Mouse (Mus musculus) lung, embryonic 16.5 days (tissue): ENCODE data around the gene Gm45234. TPM values are rescaled to one million over a fixed set of nuclear protein-coding genes. Genes with fewer than 3 reads are reported as not detected.

Experiments
- ATAC-seq: fragments of 200-750 bp; cut with Nextera tagmentation; 2 replicates; pipeline ENCODE4 v1.8.0; 2017; ENCODE audit warnings: low read depth, mild to moderate bottlenecking, moderate library complexity
- H3K27ac ChIP-seq: fragments of 300-500 bp; sonication (generic); 2 replicates; pipeline ENCODE4 v1.5.1; 2014; ENCODE audit warnings: mild to moderate bottlenecking, control low read depth, low read length
- H3K27me3 ChIP-seq: fragments of 300-500 bp; sonication (generic); 2 replicates; pipeline ENCODE4 v1.6.1; 2014; ENCODE audit warnings: low read depth, low read length, mixed read lengths; ENCODE audit not compliant: control insufficient read depth, insufficient read depth
- H3K36me3 ChIP-seq: fragments of 300-500 bp; sonication (generic); 2 replicates; pipeline ENCODE4 v1.6.1; 2014; ENCODE audit warnings: low read length; ENCODE audit not compliant: control insufficient read depth, insufficient read depth
- H3K4me1 ChIP-seq: fragments of 300-500 bp; sonication (generic); replicated peaks from 2 replicates; pipeline ENCODE4 v1.6.1; 2014; ENCODE audit warnings: low read length, mixed read lengths; ENCODE audit not compliant: control insufficient read depth, insufficient read depth
- H3K4me2 ChIP-seq: fragments of 300-500 bp; sonication (generic); 2 replicates; pipeline ENCODE4 v1.6.1; 2014; ENCODE audit warnings: low read depth, low read length, control low read depth
- H3K4me3 ChIP-seq: fragments of 300-500 bp; sonication (generic); 2 replicates; pipeline ENCODE4 v1.5.1; 2014; ENCODE audit warnings: mild to moderate bottlenecking, low read length, control low read depth
- H3K9ac ChIP-seq: fragments of 300-500 bp; sonication (generic); 2 replicates; pipeline ENCODE4 v1.6.1; 2014; ENCODE audit warnings: low read length, control low read depth
- H3K9me3 ChIP-seq: fragments of 300-500 bp; sonication (generic); 2 replicates; pipeline ENCODE4 v1.6.1; 2016; ENCODE audit warnings: low read length; ENCODE audit not compliant: control insufficient read depth
- WGBS: fragments of 180-500 bp; shearing (Covaris S2); extraction: QIAGEN DNeasy Blood & Tissue Kit; methylation state at CpG from one replicate; pipeline ENCODE4 v1.1.7; 2014; 5-methylcytosine and 5-hydroxymethylcytosine counted together
- microRNA counts: library from miRNA; unstranded; fragments of <30 nt; microRNA quantifications from one replicate; lab custom pipeline; 2016
- microRNA-seq: library from miRNA; unstranded; fragments of <30 nt; microRNA quantifications from one replicate; pipeline ENCODE4, GENCODE M21; 2016
- polyA plus RNA-seq: library from polyadenylated mRNA; unstranded; fragments of >200 nt; fragmentation: Nextera tagmentation; extraction: Ambion mirVana; gene quantifications from 2 replicates; pipeline ENCODE4 v1.2.1, GENCODE M21; 2015

Gm45234 gene
- polyA plus RNA-seq, 1 experiment from 2014 or later: not detected

GRCm38 (mm10) chr6:124698751-124699150 lies 57.1 kb downstream of the Gm45234 start:
- Histone ChIP-seq H3K9ac (no peak overlapping the region), H3K4me3 (no peak overlapping the region), H3K9me3 (no peaks in the 10 kb centered on the region), H3K36me3 (peaks cover 14% of the 10 kb centered on the region), H3K4me2 (no peak overlapping the region), H3K4me1 (peaks cover 12% of the 10 kb centered on the region), H3K27me3 (no peaks in the 10 kb centered on the region), H3K27ac (no peak overlapping the region)
- no peak for ATAC-seq
- WGBS: 60% methylated on average over 6 of the region's 6 CpGs

GRCm38 (mm10) chr6:124696441-124697150 lies 59.2 kb downstream of the Gm45234 start:
- WGBS: 86% methylated on average over 7 of the region's 7 CpGs
- Histone ChIP-seq H3K36me3 (0 out of 2 replicates have a peak, but pooled peaks cover 2% of the 10 kb centered on the region), H3K27me3 (no peaks in the 10 kb centered on the region), H3K27ac (no peak overlapping the region), H3K4me1 (peaks cover 20% of the 10 kb centered on the region), H3K9me3 (no peaks in the 10 kb centered on the region), H3K4me2 (no peak overlapping the region), H3K4me3 (no peak overlapping the region), H3K9ac (no peak overlapping the region)
- no peak for ATAC-seq

- Histone ChIP-seq H3K9me3 (no peaks in the 10 kb centered on the region), H3K4me2 (peak overlapping the region; percentile 29; the same call in 1 of the 2 replicates), H3K9ac (peak overlapping the region; percentile 56), H3K4me1 (peaks cover 20% of the 10 kb centered on the region), H3K36me3 (no peaks in the 10 kb centered on the region), H3K4me3 (no peak overlapping the region), H3K27ac (peak overlapping the region; percentile 95), H3K27me3 (no peaks in the 10 kb centered on the region)
- 53% methylated on average over 15 of the region's 15 CpGs for WGBS
- peak; percentile 92 for ATAC-seq
These were observed 61.5 kb downstream of the Gm45234 start for GRCm38 (mm10) chr6:124694166-124694955.

GRCm38 (mm10) chr6:124693243-124693981 lies 62.4 kb downstream of the Gm45234 start:
- Histone ChIP-seq H3K27me3 (no peaks in the 10 kb centered on the region), H3K9ac (no peak overlapping the region), H3K36me3 (no peaks in the 10 kb centered on the region), H3K4me2 (no peak overlapping the region), H3K4me3 (no peak overlapping the region), H3K9me3 (no peaks in the 10 kb centered on the region), H3K27ac (peak overlapping the region; percentile 95), H3K4me1 (peaks cover 20% of the 10 kb centered on the region)
- WGBS: 42% methylated on average over 15 of the region's 15 CpGs
- ATAC-seq: no peak

- H3K4me1 ChIP-seq: peaks cover 20% of the 10 kb centered on the region
- WGBS: 82% methylated on average over 3 of the region's 3 CpGs
- no peak overlapping the region for H3K9ac ChIP-seq
- no peak for ATAC-seq
- H3K4me2 ChIP-seq: no peak overlapping the region
- no peaks in the 10 kb centered on the region for H3K9me3 ChIP-seq
- H3K36me3 ChIP-seq: no peaks in the 10 kb centered on the region
- no peak overlapping the region for H3K4me3 ChIP-seq
- no peaks in the 10 kb centered on the region for H3K27me3 ChIP-seq
- no peak overlapping the region for H3K27ac ChIP-seq
These were observed 65.3 kb downstream of the Gm45234 start for GRCm38 (mm10) chr6:124690517-124690916.

MicroRNAs within 50 kb of the gene (microRNA counts, 519-probe panel; counts per million panel counts)
- microRNA mmu-miR-141 (lab: Ali Mortazavi, UCI) (3,771 counts per million, percentile 77 among the panel's probes with 10 or more counts), microRNA mmu-miR-200c (lab: Ali Mortazavi, UCI) (4,485 counts per million, percentile 91 among the panel's probes with 10 or more counts)

Small RNAs within 50 kb of the gene (microRNA-seq; reads per million reads assigned to microRNA genes)
- gene Mir141 (2,031 reads per million, percentile 81 among the genes with 10 or more reads in this experiment), gene Mir200c (12,503 reads per million, percentile 95 among the genes with 10 or more reads in this experiment)

Other genes with a start within 250 kb of the Gm45234 start
- 6.0 and 7.5 TPM in 2 replicates for gene C1ra, start 243.6 kb downstream of the Gm45234 start, polyA plus RNA-seq
- gene C1s1, start 213.7 kb downstream of the Gm45234 start, polyA plus RNA-seq: 3.9 and 6.7 TPM in 2 replicates
- gene C1rb, start 185.7 kb downstream of the Gm45234 start, polyA plus RNA-seq: not detected in 2 replicates
- 0.08 TPM in 1 of 2 replicates, not detected in the other for gene C1s2, start 119.9 kb downstream of the Gm45234 start, polyA plus RNA-seq
- 60.9 and 61.9 TPM in 2 replicates for gene Lpcat3, start 93.0 kb downstream of the Gm45234 start, polyA plus RNA-seq
- gene Emg1, start 43.8 kb downstream of the Gm45234 start, polyA plus RNA-seq: 188 and 192 TPM in 2 replicates
- gene Phb2, start 43.7 kb downstream of the Gm45234 start, polyA plus RNA-seq: 254 and 278 TPM in 2 replicates
- gene Ptpn6, start 17.3 kb downstream of the Gm45234 start, polyA plus RNA-seq: 21.3 and 27.3 TPM in 2 replicates
- gene Grcc10, start 14.6 kb downstream of the Gm45234 start, polyA plus RNA-seq: 430 and 446 TPM in 2 replicates
- gene Atn1, start 503 bp upstream of the Gm45234 start, polyA plus RNA-seq: 14.0 and 14.7 TPM in 2 replicates
- 3.5 and 4.7 TPM in 2 replicates for gene Eno2, start 13.7 kb upstream of the Gm45234 start, polyA plus RNA-seq
- gene Lrrc23, start 23.7 kb upstream of the Gm45234 start, polyA plus RNA-seq: 34.0 and 44.7 TPM in 2 replicates
- 13.6 and 14.2 TPM in 2 replicates for gene Spsb2, start 52.6 kb upstream of the Gm45234 start, polyA plus RNA-seq
- gene Tpi1, start 58.3 kb upstream of the Gm45234 start, polyA plus RNA-seq: 680 and 700 TPM in 2 replicates
- gene Usp5, start 73.5 kb upstream of the Gm45234 start, polyA plus RNA-seq: 138 and 139 TPM in 2 replicates
- gene Cdca3, start 73.5 kb upstream of the Gm45234 start, polyA plus RNA-seq: 175 and 176 TPM in 2 replicates
- 0.29 and 0.34 TPM in 2 replicates for gene Gnb3, start 84.3 kb upstream of the Gm45234 start, polyA plus RNA-seq
- 8.3 and 15.3 TPM in 2 replicates for gene P3h3, start 101.7 kb upstream of the Gm45234 start, polyA plus RNA-seq
- gene Gpr162, start 108.0 kb upstream of the Gm45234 start, polyA plus RNA-seq: 0.54 and 1.3 TPM in 2 replicates
- 0.13 and 0.44 TPM in 2 replicates for gene Cd4, start 132.2 kb upstream of the Gm45234 start, polyA plus RNA-seq
- 1.2 TPM in 2 replicates for gene Lag3, start 155.7 kb upstream of the Gm45234 start, polyA plus RNA-seq
- 341 and 346 TPM in 2 replicates for gene Ptms, start 164.1 kb upstream of the Gm45234 start, polyA plus RNA-seq
- 317 and 323 TPM in 2 replicates for gene Mlf2, start 175.4 kb upstream of the Gm45234 start, polyA plus RNA-seq
- gene Cops7a, start 209.5 kb upstream of the Gm45234 start, polyA plus RNA-seq: 138 and 153 TPM in 2 replicates
- 0.68 and 0.88 TPM in 2 replicates for gene Pianp, start 240.7 kb upstream of the Gm45234 start, polyA plus RNA-seq